Mouse (Mus musculus): ENCODE results near the gene R3hdm4. TPM values are rescaled to one million over a fixed set of nuclear protein-coding genes. Genes with fewer than 3 reads are reported as not detected.
A peak's percentile ranks its signal among the peaks of the same experiment; 100 is the strongest.

Gene R3hdm4
- polyA plus RNA-seq, 1 experiment from 2014 or later = 151 TPM

DNA sequence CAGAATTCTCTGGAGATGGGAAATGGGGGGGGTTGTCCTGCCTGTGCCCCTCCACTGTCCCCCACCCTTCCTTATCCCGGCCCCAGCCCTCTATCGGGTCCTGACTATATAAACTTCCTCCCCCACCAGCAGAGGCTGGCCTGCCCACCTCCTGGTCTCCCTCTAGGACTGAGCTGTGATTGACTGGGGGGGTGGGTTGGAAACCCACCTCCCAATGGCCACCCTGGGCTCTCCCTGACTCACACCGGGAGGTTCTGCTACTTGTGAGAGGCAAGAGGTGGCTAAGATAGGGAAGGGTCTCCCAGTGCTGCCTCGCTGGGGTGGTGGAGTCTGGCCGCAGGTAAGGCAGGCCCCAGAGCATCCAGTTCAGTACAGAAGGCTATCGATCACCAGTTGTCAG is 26.5 kb upstream of the R3hdm4 start:
- peaks cover 37% of the 10 kb centered on the region for H3K36me3 ChIP-seq (ENCODE audit: control insufficient read depth, insufficient read depth, low read length)
- no peaks in the 10 kb centered on the region for H3K27me3 ChIP-seq (ENCODE audit: control insufficient read depth, insufficient read depth, low read length)
- H3K9me3 ChIP-seq (ENCODE audit: control insufficient read depth, low read depth, low read length) = no peaks in the 10 kb centered on the region
- no peak for ATAC-seq (ENCODE audit: insufficient number of reproducible peaks, insufficient read depth, low FRiP score, low read depth)
- no peak overlapping the region for H3K9ac ChIP-seq (replicated peaks; ENCODE audit: low read depth, low read length)
- H3K4me2 ChIP-seq (replicated peaks; ENCODE audit: low read depth, low read length) = no peak overlapping the region
- peaks cover 25% of the 10 kb centered on the region; the same call in 1 of the 2 replicates for H3K4me1 ChIP-seq (ENCODE audit: control insufficient read depth, insufficient read depth, low read length)
- no peak overlapping the region for H3K4me3 ChIP-seq (ENCODE audit: low read depth, low read length)
- no peak overlapping the region for H3K27ac ChIP-seq (ENCODE audit: low read length)
- 42% methylated on average over 6 of the region's 6 CpGs for WGBS

- 17% methylated on average over 7 of the region's 7 CpGs for WGBS
- H3K9ac ChIP-seq (replicated peaks; ENCODE audit: low read depth, low read length) = no peak overlapping the region
- H3K27ac ChIP-seq (ENCODE audit: low read length) = peak overlapping the region; percentile 55; the same call in 1 of the 2 replicates
- H3K27me3 ChIP-seq (ENCODE audit: control insufficient read depth, insufficient read depth, low read length) = no peaks in the 10 kb centered on the region
- H3K4me3 ChIP-seq (ENCODE audit: low read depth, low read length) = no peak overlapping the region
- peak; percentile 43; the same call in 1 of the 2 replicates for ATAC-seq (ENCODE audit: insufficient number of reproducible peaks, insufficient read depth, low FRiP score, low read depth)
- no peaks in the 10 kb centered on the region for H3K9me3 ChIP-seq (ENCODE audit: control insufficient read depth, low read depth, low read length)
- peak overlapping the region; percentile 11; the same call in 1 of the 2 replicates for H3K4me2 ChIP-seq (replicated peaks; ENCODE audit: low read depth, low read length)
- H3K36me3 ChIP-seq (ENCODE audit: control insufficient read depth, insufficient read depth, low read length) = peaks cover 36% of the 10 kb centered on the region
- peaks cover 25% of the 10 kb centered on the region; the same call in 1 of the 2 replicates for H3K4me1 ChIP-seq (ENCODE audit: control insufficient read depth, insufficient read depth, low read length)
These were observed 25.8 kb upstream of the R3hdm4 start for GRCm38 (mm10) chr10:79946752-79947322.

GRCm38 (mm10) chr10:79945507-79946234 is 24.7 kb upstream of the R3hdm4 start:
- Histone ChIP-seq H3K9ac (replicated peaks; ENCODE audit: low read depth, low read length) (no peak overlapping the region), H3K4me1 (ENCODE audit: control insufficient read depth, insufficient read depth, low read length) (peaks cover 25% of the 10 kb centered on the region; the same call in 1 of the 2 replicates)

GRCm38 (mm10) chr10:79943471-79943901 is 22.5 kb upstream of the R3hdm4 start:
- Histone ChIP-seq H3K9me3 (ENCODE audit: control insufficient read depth, low read depth, low read length) (no peaks in the 10 kb centered on the region), H3K4me2 (replicated peaks; ENCODE audit: low read depth, low read length) (no peak overlapping the region), H3K27ac (ENCODE audit: low read length) (peak overlapping the region; percentile 55; the same call in 1 of the 2 replicates), H3K27me3 (ENCODE audit: control insufficient read depth, insufficient read depth, low read length) (no peaks in the 10 kb centered on the region), H3K4me3 (ENCODE audit: low read depth, low read length) (no peak overlapping the region), H3K36me3 (ENCODE audit: control insufficient read depth, insufficient read depth, low read length) (peaks cover 13% of the 10 kb centered on the region; the same call in 1 of the 2 replicates), H3K4me1 (ENCODE audit: control insufficient read depth, insufficient read depth, low read length) (peaks cover 25% of the 10 kb centered on the region; the same call in 1 of the 2 replicates), H3K9ac (replicated peaks; ENCODE audit: low read depth, low read length) (no peak overlapping the region)
- 54% methylated on average over 9 of the region's 9 CpGs for WGBS
- ATAC-seq (ENCODE audit: insufficient number of reproducible peaks, insufficient read depth, low FRiP score, low read depth) = peak; percentile 71

More at GRCm38 (mm10) chr10:79945507-79946234, 24.7 kb upstream of the R3hdm4 start:
- Histone ChIP-seq H3K27me3 (ENCODE audit: control insufficient read depth, insufficient read depth, low read length) (no peaks in the 10 kb centered on the region), H3K36me3 (ENCODE audit: control insufficient read depth, insufficient read depth, low read length) (peaks cover 31% of the 10 kb centered on the region), H3K4me3 (ENCODE audit: low read depth, low read length) (no peak overlapping the region), H3K9me3 (ENCODE audit: control insufficient read depth, low read depth, low read length) (no peaks in the 10 kb centered on the region), H3K4me2 (replicated peaks; ENCODE audit: low read depth, low read length) (peak overlapping the region; percentile 14; the same call in 1 of the 2 replicates), H3K27ac (ENCODE audit: low read length) (peak overlapping the region; percentile 55)
- ATAC-seq (ENCODE audit: insufficient number of reproducible peaks, insufficient read depth, low FRiP score, low read depth) = peak; percentile 29
- 32% methylated on average over 16 of the region's 16 CpGs for WGBS

- WGBS = 69% methylated on average over 1 of the region's 1 CpGs
- peaks cover 15% of the 10 kb centered on the region for H3K36me3 ChIP-seq (ENCODE audit: control insufficient read depth, insufficient read depth, low read length)
- H3K27ac ChIP-seq (ENCODE audit: low read length) = peak overlapping the region; percentile 55
- no peaks in the 10 kb centered on the region for H3K27me3 ChIP-seq (ENCODE audit: control insufficient read depth, insufficient read depth, low read length)
- no peak for ATAC-seq (ENCODE audit: insufficient number of reproducible peaks, insufficient read depth, low FRiP score, low read depth)
- H3K4me3 ChIP-seq (ENCODE audit: low read depth, low read length) = no peak overlapping the region
- peaks cover 25% of the 10 kb centered on the region; the same call in 1 of the 2 replicates for H3K4me1 ChIP-seq (ENCODE audit: control insufficient read depth, insufficient read depth, low read length)
- no peaks in the 10 kb centered on the region for H3K9me3 ChIP-seq (ENCODE audit: control insufficient read depth, low read depth, low read length)
- H3K9ac ChIP-seq (replicated peaks; ENCODE audit: low read depth, low read length) = no peak overlapping the region
- no peak overlapping the region for H3K4me2 ChIP-seq (replicated peaks; ENCODE audit: low read depth, low read length)
These were observed 22.0 kb upstream of the R3hdm4 start for GRCm38 (mm10) chr10:79942988-79943387.

GRCm38 (mm10) chr10:79940749-79941148 is 19.7 kb upstream of the R3hdm4 start:
- no peaks in the 10 kb centered on the region for H3K9me3 ChIP-seq (ENCODE audit: control insufficient read depth, low read depth, low read length)
- H3K4me1 ChIP-seq (ENCODE audit: control insufficient read depth, insufficient read depth, low read length) = peaks cover 23% of the 10 kb centered on the region
- no peaks in the 10 kb centered on the region for H3K27me3 ChIP-seq (ENCODE audit: control insufficient read depth, insufficient read depth, low read length)
- no peak overlapping the region for H3K27ac ChIP-seq (ENCODE audit: low read length)
- 62% methylated on average over 7 of the region's 7 CpGs for WGBS
- peaks cover 22% of the 10 kb centered on the region for H3K36me3 ChIP-seq (ENCODE audit: control insufficient read depth, insufficient read depth, low read length)
- no peak for ATAC-seq (ENCODE audit: insufficient number of reproducible peaks, insufficient read depth, low FRiP score, low read depth)
- no peak overlapping the region for H3K4me3 ChIP-seq (ENCODE audit: low read depth, low read length)
- H3K9ac ChIP-seq (replicated peaks; ENCODE audit: low read depth, low read length) = no peak overlapping the region
- H3K4me2 ChIP-seq (replicated peaks; ENCODE audit: low read depth, low read length) = no peak overlapping the region

DNA sequence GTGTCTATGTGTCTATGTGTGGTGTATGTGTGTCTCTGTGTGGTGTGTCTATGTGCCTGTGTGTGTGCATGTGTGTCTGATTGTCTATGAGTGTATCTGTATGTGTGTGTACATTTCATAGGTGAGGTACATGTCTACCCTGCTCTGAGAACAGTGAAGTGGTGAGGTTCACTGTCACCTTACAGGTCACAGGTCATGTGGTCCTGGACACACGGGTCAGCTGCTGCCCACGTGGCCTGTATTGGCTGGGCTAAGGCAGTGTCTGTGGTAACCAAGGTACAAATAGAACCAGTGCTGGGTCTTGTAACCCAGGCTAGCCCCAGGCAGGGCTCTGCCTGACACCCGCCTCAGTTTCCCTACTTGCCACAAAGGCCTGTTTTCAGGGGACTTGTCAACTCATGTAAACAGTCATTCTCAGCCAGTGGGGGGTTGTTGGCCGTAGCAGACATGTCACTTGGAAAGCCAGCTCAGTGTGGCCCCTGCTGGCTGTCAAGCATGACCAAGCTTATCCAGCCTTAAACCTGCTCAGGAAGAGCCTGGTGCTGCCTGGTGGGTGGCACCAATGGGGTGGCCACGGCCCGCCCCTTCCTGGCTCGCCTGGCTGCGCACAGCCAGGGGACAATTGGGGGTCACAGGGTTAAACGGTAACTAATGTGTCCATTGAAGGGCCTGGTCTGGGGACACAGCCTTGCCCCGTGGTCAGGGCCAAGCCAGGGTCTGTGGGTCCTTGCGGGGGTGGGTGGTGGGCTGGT is 16.9 kb upstream of the R3hdm4 start:
- WGBS = 74% methylated on average over 11 of the region's 11 CpGs
- no peak overlapping the region for H3K4me3 ChIP-seq (ENCODE audit: low read depth, low read length)
- peaks cover 28% of the 10 kb centered on the region for H3K36me3 ChIP-seq (ENCODE audit: control insufficient read depth, insufficient read depth, low read length)
- no peaks in the 10 kb centered on the region for H3K9me3 ChIP-seq (ENCODE audit: control insufficient read depth, low read depth, low read length)
- H3K27ac ChIP-seq (ENCODE audit: low read length) = no peak overlapping the region
- ATAC-seq (ENCODE audit: insufficient number of reproducible peaks, insufficient read depth, low FRiP score, low read depth) = no peak
- no peak overlapping the region for H3K4me2 ChIP-seq (replicated peaks; ENCODE audit: low read depth, low read length)
- H3K4me1 ChIP-seq (ENCODE audit: control insufficient read depth, insufficient read depth, low read length) = peaks cover 33% of the 10 kb centered on the region
- no peak overlapping the region for H3K9ac ChIP-seq (replicated peaks; ENCODE audit: low read depth, low read length)
- no peaks in the 10 kb centered on the region for H3K27me3 ChIP-seq (ENCODE audit: control insufficient read depth, insufficient read depth, low read length)

GRCm38 (mm10) chr10:79936911-79937441 is 16.0 kb upstream of the R3hdm4 start:
- H3K4me3 ChIP-seq (ENCODE audit: low read depth, low read length) = no peak overlapping the region
- WGBS = 66% methylated on average over 27 of the region's 27 CpGs
- H3K36me3 ChIP-seq (ENCODE audit: control insufficient read depth, insufficient read depth, low read length) = peaks cover 33% of the 10 kb centered on the region
- H3K27me3 ChIP-seq (ENCODE audit: control insufficient read depth, insufficient read depth, low read length) = no peaks in the 10 kb centered on the region
- no peak overlapping the region for H3K4me2 ChIP-seq (replicated peaks; ENCODE audit: low read depth, low read length)
- peak overlapping the region; percentile 52; the same call in 1 of the 2 replicates for H3K27ac ChIP-seq (ENCODE audit: low read length)
- H3K9ac ChIP-seq (replicated peaks; ENCODE audit: low read depth, low read length) = no peak overlapping the region
- ATAC-seq (ENCODE audit: insufficient number of reproducible peaks, insufficient read depth, low FRiP score, low read depth) = no peak; the same call in 1 of the 2 replicates
- no peaks in the 10 kb centered on the region for H3K9me3 ChIP-seq (ENCODE audit: control insufficient read depth, low read depth, low read length)
- peaks cover 43% of the 10 kb centered on the region for H3K4me1 ChIP-seq (ENCODE audit: control insufficient read depth, insufficient read depth, low read length)

Data from stomach, embryonic 14.5 days (tissue).